Mouse (Mus musculus) ES-E14 (cell line): Measurements from ENCODE around the gene Mgat4a.

Source experiments
- CHD2 ChIP-seq: IDR thresholded peaks from 2 replicates; pipeline ENCODE4 v1.6.1; 2014; ENCODE audit warnings: mild to moderate bottlenecking, low read depth, low read length, inconsistent platforms
- HCFC1 ChIP-seq: IDR thresholded peaks from 2 replicates; pipeline ENCODE4 v1.6.1; 2012; ENCODE audit warnings: low read length, inconsistent platforms, borderline replicate concordance; ENCODE audit not compliant: insufficient read depth
- MAFK ChIP-seq: IDR thresholded peaks from 2 replicates; pipeline ENCODE4 v1.6.1; 2014; ENCODE audit warnings: mild to moderate bottlenecking, low read depth, low read length, inconsistent platforms; ENCODE audit not compliant: insufficient read depth
- ZC3H11A ChIP-seq: IDR thresholded peaks from 2 replicates; pipeline ENCODE4 v1.6.1; 2012; ENCODE audit warnings: low read depth, mild to moderate bottlenecking, inconsistent platforms, low read length, borderline replicate concordance
- ZNF384 ChIP-seq: IDR thresholded peaks from 2 replicates; pipeline ENCODE4 v1.6.1; 2012; ENCODE audit warnings: low read depth, low read length, inconsistent platforms

DNA sequence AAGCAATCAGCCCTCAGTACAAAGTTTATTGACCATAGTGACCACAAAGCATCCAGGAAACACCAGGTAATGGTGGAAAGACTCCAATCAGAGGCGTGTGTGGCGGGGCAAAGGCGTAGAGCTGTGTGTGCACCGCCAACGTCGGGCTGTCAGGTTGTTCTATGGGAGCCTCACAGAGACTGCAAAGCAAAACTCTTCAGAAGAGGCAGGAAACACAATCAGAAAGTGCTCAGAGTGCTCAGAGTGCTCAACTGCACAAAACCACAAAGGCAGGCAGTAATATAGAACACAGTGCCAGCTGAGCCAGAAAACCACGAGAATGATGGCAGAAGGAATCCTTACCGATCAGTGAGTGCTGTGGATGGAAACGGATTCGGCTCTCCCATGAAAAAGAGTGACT lies 67.6 kb downstream of the Mgat4a start:
- TF ChIP-seq CHD2 (no peak), ZC3H11A (no peak), HCFC1 (no peak), ZNF384 (no peak), MAFK (no peak)
